Mouse (Mus musculus) spleen, adult 2 months (tissue): Measurements from ENCODE around the gene Odf4.

Experiments used
- CTCF ChIP-seq: fragments of 200-500 bp; IDR thresholded peaks from 2 replicates; pipeline ENCODE4 v1.5.1; 2011; ENCODE audit warnings: mild to moderate bottlenecking, inconsistent platforms; ENCODE audit not compliant: insufficient read depth, insufficient read length, insufficient replicate concordance; ENCODE audit errors: extremely low read depth
- POLR2A ChIP-seq: fragments of 200-500 bp; IDR thresholded peaks from 2 replicates; pipeline ENCODE4 v1.6.1; 2011; ENCODE audit warnings: low read depth, low read length, inconsistent platforms

- no peak for TF ChIP-seq POLR2A
- no peak for TF ChIP-seq CTCF
Measured at GRCm38 (mm10) chr11:68890625-68891024, 36.3 kb downstream of the Odf4 start.
